Mouse (Mus musculus) forebrain, embryonic 11.5 days (tissue): ENCODE results near the gene Gm28048. TPM values are rescaled to one million over a fixed set of nuclear protein-coding genes. Genes with fewer than 3 reads are reported as not detected.

ENCODE experiments used
- ATAC-seq: fragments of 200-750 bp; cut with Nextera tagmentation; replicated peaks from 2 replicates; pipeline ENCODE4 v1.8.0; 2017; ENCODE audit warnings: moderate TSS enrichment; ENCODE audit not compliant: low FRiP score
- DNase-seq: peaks from one replicate; pipeline ENCODE4 v3.0.0-alpha.2; 2017; ENCODE audit warnings: low spot score
- H3K27ac ChIP-seq: fragments of 300-500 bp; sonication (generic); 2 replicates; pipeline ENCODE4 v1.5.1; 2014; ENCODE audit warnings: low read depth, low read length
- H3K27me3 ChIP-seq: fragments of 300-500 bp; sonication (generic); 2 replicates; pipeline ENCODE4 v1.6.1; 2014; ENCODE audit warnings: mild to moderate bottlenecking, low read length, mixed read lengths; ENCODE audit not compliant: control insufficient read depth, insufficient read depth
- H3K36me3 ChIP-seq: fragments of 300-500 bp; sonication (generic); 2 replicates; pipeline ENCODE4 v1.6.1; 2014; ENCODE audit warnings: mild to moderate bottlenecking, low read length, moderate library complexity, mixed read lengths; ENCODE audit not compliant: control insufficient read depth, insufficient read depth
- H3K4me1 ChIP-seq: fragments of 300-500 bp; sonication (generic); replicated peaks from 2 replicates; pipeline ENCODE4 v1.6.1; 2014; ENCODE audit warnings: low read length, mixed read lengths; ENCODE audit not compliant: control insufficient read depth, insufficient read depth
- H3K4me2 ChIP-seq: fragments of 300-500 bp; sonication (generic); 2 replicates; pipeline ENCODE4 v1.6.1; 2014; ENCODE audit warnings: low read depth, mild to moderate bottlenecking, low read length, moderate library complexity, mixed read lengths; ENCODE audit not compliant: severe bottlenecking
- H3K4me3 ChIP-seq: fragments of 300-500 bp; sonication (generic); 2 replicates; pipeline ENCODE4 v1.5.1; 2014; ENCODE audit warnings: low read depth, low read length
- H3K9ac ChIP-seq: fragments of 300-500 bp; sonication (generic); 2 replicates; pipeline ENCODE4 v1.6.1; 2014; ENCODE audit warnings: low read length
- H3K9me3 ChIP-seq: fragments of 300-500 bp; sonication (generic); 2 replicates; pipeline ENCODE4 v1.6.1; 2016; ENCODE audit warnings: low read length, mixed read lengths; ENCODE audit not compliant: control insufficient read depth
- WGBS: fragments of 180-500 bp; shearing (Covaris S2); extraction: QIAGEN DNeasy Blood & Tissue Kit; methylation state at CpG from one replicate; pipeline ENCODE4 v1.1.7; 2014; 5-methylcytosine and 5-hydroxymethylcytosine counted together
- polyA plus RNA-seq: library from polyadenylated mRNA; unstranded; fragments of >200 nt; fragmentation: Nextera tagmentation; extraction: Ambion mirVana; gene quantifications from 2 replicates; pipeline ENCODE4 v1.2.1, GENCODE M21; 2014

The Gm28048 gene
- polyA plus RNA-seq, 1 experiment from 2014 or later, result 5.8 TPM

DNA sequence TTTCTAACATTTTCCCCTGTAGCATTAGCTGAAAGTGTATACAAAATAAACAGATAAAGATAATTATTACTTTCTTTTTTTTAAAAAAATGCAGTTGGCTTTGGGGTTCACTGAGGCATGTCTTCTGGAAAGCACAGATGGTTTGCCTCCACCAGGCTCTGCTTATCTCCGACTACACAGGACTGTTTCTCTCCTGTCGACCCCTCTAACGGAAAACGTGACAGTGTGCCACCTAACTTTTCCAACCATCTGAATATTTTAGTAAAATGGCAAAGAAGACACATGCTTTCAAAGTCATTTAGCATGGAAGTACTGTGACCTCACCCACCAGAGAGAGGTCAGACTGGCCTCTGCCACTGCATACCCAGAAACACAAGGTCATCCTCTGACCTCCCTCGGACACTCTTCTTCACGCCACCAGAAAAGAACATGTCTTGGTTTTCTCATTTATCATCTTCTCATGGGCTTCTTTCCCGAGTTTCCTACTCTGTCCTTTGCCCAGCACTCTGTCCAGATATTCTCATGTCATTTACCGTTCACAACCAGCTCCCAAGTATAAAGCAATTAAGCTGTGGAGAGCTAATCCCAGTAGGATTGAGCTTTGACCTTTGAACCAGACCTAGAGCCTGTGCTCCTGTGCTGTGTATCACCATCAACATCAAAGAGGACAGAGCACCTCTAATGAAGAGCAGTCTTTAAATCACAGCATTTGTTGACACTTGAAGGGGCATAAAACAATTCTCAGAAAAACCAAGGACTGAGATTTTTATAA lies 134.7 kb downstream of the Gm28048 start:
- DNase-seq, result no peak
- Histone ChIP-seq H3K4me2 (no peak overlapping the region), H3K4me1 (no peaks in the 10 kb centered on the region), H3K36me3 (no peaks in the 10 kb centered on the region), H3K4me3 (no peak overlapping the region), H3K27ac (no peak overlapping the region), H3K27me3 (no peaks in the 10 kb centered on the region), H3K9ac (no peak overlapping the region), H3K9me3 (no peaks in the 10 kb centered on the region)
- ATAC-seq, result no peak
- WGBS, result 73% methylated on average over 8 of the region's 8 CpGs

- no peaks in the 10 kb centered on the region for H3K9me3 ChIP-seq
- H3K27me3 ChIP-seq, result no peaks in the 10 kb centered on the region
- H3K4me3 ChIP-seq, result no peak overlapping the region
- H3K4me1 ChIP-seq, result no peaks in the 10 kb centered on the region
- H3K9ac ChIP-seq, result no peak overlapping the region
- no peak overlapping the region for H3K4me2 ChIP-seq
- no peak overlapping the region for H3K27ac ChIP-seq
- DNase-seq (no peak), ATAC-seq (no peak)
- 59% methylated on average over 6 of the region's 6 CpGs for WGBS
- no peaks in the 10 kb centered on the region for H3K36me3 ChIP-seq
Observed at GRCm38 (mm10) chr11:22846093-22846835, 135.6 kb downstream of the Gm28048 start.

DNA sequence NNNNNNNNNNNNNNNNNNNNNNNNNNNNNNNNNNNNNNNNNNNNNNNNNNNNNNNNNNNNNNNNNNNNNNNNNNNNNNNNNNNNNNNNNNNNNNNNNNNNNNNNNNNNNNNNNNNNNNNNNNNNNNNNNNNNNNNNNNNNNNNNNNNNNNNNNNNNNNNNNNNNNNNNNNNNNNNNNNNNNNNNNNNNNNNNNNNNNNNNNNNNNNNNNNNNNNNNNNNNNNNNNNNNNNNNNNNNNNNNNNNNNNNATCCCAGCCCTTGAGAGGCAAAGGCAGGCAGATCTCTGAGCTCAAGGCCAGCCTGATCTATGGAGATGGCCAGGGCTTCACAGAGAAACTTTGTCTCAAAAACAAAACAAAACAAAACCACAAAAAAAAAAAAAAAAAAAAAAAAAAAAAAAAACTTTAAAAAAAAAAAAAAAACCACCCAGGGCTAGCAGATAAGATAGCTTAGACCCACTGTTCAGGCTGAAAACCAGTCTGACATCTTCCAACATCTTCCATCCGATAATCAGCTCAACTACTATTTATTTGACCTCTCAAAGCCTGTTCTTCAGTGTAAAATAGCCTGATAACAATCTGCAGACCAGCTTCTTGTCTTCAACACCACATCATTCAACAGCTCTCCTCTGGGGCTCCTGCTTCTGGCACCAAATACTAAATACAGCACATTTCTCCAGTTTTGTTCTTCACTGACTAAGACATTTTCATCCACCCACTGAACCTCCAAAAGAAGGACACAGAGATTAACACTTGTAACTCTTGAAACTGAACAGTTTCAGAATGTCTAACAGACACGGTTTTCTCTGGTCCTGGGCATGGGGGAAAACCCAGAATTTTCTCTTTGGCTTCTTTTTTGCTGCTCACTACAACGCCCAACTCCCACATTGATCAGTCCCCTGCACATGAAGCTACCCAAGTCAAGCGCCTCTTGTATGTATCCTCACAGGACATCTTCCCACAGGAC lies 136.9 kb downstream of the Gm28048 start:
- Histone ChIP-seq H3K9me3 (no peaks in the 10 kb centered on the region), H3K4me3 (no peak overlapping the region), H3K36me3 (no peaks in the 10 kb centered on the region), H3K9ac (no peak overlapping the region), H3K27me3 (no peaks in the 10 kb centered on the region), H3K27ac (no peak overlapping the region), H3K4me1 (no peaks in the 10 kb centered on the region), H3K4me2 (no peak overlapping the region)
- no peak for DNase-seq
- WGBS, result 87% methylated on average over 4 of the region's 4 CpGs
- no peak for ATAC-seq

GRCm38 (mm10) chr11:22839456-22839855 lies 142.4 kb downstream of the Gm28048 start:
- Histone ChIP-seq H3K27me3 (no peaks in the 10 kb centered on the region), H3K9ac (no peak overlapping the region), H3K4me1 (no peaks in the 10 kb centered on the region), H3K27ac (no peak overlapping the region), H3K36me3 (no peaks in the 10 kb centered on the region), H3K4me2 (no peak overlapping the region), H3K9me3 (no peaks in the 10 kb centered on the region), H3K4me3 (no peak overlapping the region)
- ATAC-seq (no peak), DNase-seq (no peak)
- WGBS, result 66% methylated on average over 3 of the region's 3 CpGs

GRCm38 (mm10) chr11:22838361-22838760 lies 143.5 kb downstream of the Gm28048 start:
- ATAC-seq, result no peak
- no peak overlapping the region for H3K27ac ChIP-seq
- no peaks in the 10 kb centered on the region for H3K9me3 ChIP-seq
- H3K4me1 ChIP-seq, result no peaks in the 10 kb centered on the region
- H3K36me3 ChIP-seq, result no peaks in the 10 kb centered on the region
- DNase-seq, result no peak
- no peaks in the 10 kb centered on the region for H3K27me3 ChIP-seq
- no peak overlapping the region for H3K4me2 ChIP-seq
- no peak overlapping the region for H3K4me3 ChIP-seq
- WGBS, result 70% methylated on average over 1 of the region's 1 CpGs
- H3K9ac ChIP-seq, result no peak overlapping the region

DNA sequence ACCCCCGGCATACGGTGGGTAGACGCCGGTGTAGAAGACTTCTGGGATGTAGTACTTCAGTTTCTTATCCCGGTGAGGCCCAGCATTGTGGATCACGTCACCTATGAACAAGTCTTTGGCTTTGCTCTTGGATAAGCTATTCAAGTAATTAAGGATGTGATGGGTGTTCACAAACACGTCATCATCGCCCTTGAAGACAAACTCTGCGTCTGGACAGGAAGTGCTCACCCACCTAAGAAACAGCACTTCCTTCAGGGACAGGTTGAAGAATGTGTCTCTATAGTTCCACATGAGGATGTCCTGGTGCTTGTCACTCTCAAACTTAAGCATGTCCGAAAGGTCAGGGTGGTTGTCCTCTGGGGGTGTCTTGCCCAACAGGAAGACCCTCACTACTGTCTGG lies 145.6 kb downstream of the Gm28048 start:
- 94% methylated on average over 10 of the region's 10 CpGs for WGBS
- DNase-seq, result no peak

DNA sequence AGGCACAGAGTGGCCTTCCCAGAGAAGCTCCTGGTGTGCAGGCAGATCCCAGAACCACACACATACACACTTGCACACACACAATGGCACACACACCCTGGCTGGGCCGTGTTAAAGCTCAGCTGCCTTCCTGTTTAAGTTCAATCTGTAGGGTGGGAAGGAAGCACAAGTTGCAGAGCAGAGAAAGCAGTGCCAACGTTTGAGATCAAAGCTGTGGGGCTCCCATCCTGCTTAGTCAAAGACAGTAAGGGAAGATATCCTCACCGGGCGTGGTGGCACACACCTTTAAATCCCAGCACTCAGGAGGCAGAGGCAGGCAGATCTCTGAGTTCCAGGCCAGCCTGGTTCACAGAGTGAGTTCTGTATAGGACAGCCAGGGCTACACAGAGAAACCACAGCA lies 149.3 kb downstream of the Gm28048 start:
- H3K27me3 ChIP-seq, result no peaks in the 10 kb centered on the region
- H3K4me2 ChIP-seq, result no peak overlapping the region
- H3K4me1 ChIP-seq, result no peaks in the 10 kb centered on the region
- no peaks in the 10 kb centered on the region; the same call in 1 of the 2 replicates for H3K9me3 ChIP-seq
- H3K4me3 ChIP-seq, result no peak overlapping the region
- no peaks in the 10 kb centered on the region for H3K36me3 ChIP-seq
- H3K9ac ChIP-seq, result no peak overlapping the region
- no peak for ATAC-seq
- DNase-seq, result no peak
- 87% methylated on average over 4 of the region's 4 CpGs for WGBS
- no peak overlapping the region for H3K27ac ChIP-seq

More for the DNA sequence above, 145.6 kb downstream of the Gm28048 start:
- ATAC-seq, result no peak
- no peak overlapping the region for H3K9ac ChIP-seq
- H3K9me3 ChIP-seq, result no peaks in the 10 kb centered on the region; the same call in 1 of the 2 replicates
- no peaks in the 10 kb centered on the region for H3K4me1 ChIP-seq
- H3K4me2 ChIP-seq, result no peak overlapping the region
- H3K27me3 ChIP-seq, result no peaks in the 10 kb centered on the region
- H3K36me3 ChIP-seq, result no peaks in the 10 kb centered on the region
- no peak overlapping the region for H3K27ac ChIP-seq
- no peak overlapping the region for H3K4me3 ChIP-seq

DNA sequence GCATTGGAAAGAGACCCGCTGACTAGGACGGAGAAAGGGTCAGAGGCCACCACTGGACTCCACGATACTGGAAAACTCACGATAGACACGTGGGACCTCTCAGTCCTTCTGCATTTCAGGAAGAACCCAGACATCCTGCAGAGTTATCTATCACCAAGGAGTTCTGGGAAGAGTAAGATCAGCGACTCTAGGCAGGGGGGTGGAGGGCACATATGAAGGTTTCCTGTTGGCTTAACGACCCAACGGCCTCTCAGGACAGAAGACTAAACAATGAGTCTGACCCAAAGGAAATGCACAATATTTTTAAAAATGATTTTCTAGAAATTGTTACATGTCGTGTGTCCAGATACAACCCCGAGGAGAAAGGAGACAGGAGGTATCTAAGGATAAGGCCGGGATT lies 150.0 kb downstream of the Gm28048 start:
- ATAC-seq, result no peak
- no peak overlapping the region for H3K4me3 ChIP-seq
- H3K9me3 ChIP-seq, result no peaks in the 10 kb centered on the region; the same call in 1 of the 2 replicates
- H3K27me3 ChIP-seq, result no peaks in the 10 kb centered on the region
- no peak overlapping the region for H3K4me2 ChIP-seq
- WGBS, result 92% methylated on average over 11 of the region's 11 CpGs
- no peak overlapping the region for H3K9ac ChIP-seq
- H3K4me1 ChIP-seq, result no peaks in the 10 kb centered on the region
- no peaks in the 10 kb centered on the region for H3K36me3 ChIP-seq
- H3K27ac ChIP-seq, result no peak overlapping the region
- no peak for DNase-seq
